Mouse (Mus musculus) liver, embryonic 13.5 days (tissue): Measurements from ENCODE around the gene Pced1b. TPM values are rescaled to one million over a fixed set of nuclear protein-coding genes. Genes with fewer than 3 reads are reported as not detected.

Source experiments
- ATAC-seq: fragments of 200-750 bp; cut with Nextera tagmentation; 2 replicates; pipeline ENCODE4 v1.8.0; 2017; ENCODE audit warnings: low read depth, mild to moderate bottlenecking, moderate number of reproducible peaks, moderate library complexity
- DNase-seq: peaks from one replicate; pipeline ENCODE4 v3.0.0; 2022
- H3K27ac ChIP-seq: fragments of 300-500 bp; sonication (generic); 2 replicates; pipeline ENCODE4 v1.5.1; 2015; ENCODE audit warnings: moderate library complexity, mild to moderate bottlenecking, inconsistent platforms
- H3K27me3 ChIP-seq: fragments of 300-500 bp; sonication (generic); 2 replicates; pipeline ENCODE4 v1.6.1; 2015; ENCODE audit warnings: mild to moderate bottlenecking, inconsistent platforms
- H3K36me3 ChIP-seq: fragments of 300-500 bp; sonication (generic); 2 replicates; pipeline ENCODE4 v1.6.1; 2015; ENCODE audit warnings: mild to moderate bottlenecking, inconsistent platforms
- H3K4me1 ChIP-seq: fragments of 300-500 bp; sonication (generic); replicated peaks from 2 replicates; pipeline ENCODE4 v1.6.1; 2015; ENCODE audit warnings: inconsistent platforms
- H3K4me2 ChIP-seq: fragments of 300-500 bp; sonication (generic); 2 replicates; pipeline ENCODE4 v1.6.1; 2015; ENCODE audit warnings: inconsistent platforms, mild to moderate bottlenecking, moderate library complexity
- H3K4me3 ChIP-seq: fragments of 300-500 bp; sonication (generic); replicated peaks from 2 replicates; pipeline ENCODE4 v1.5.1; 2015; ENCODE audit warnings: mild to moderate bottlenecking, inconsistent platforms
- H3K9ac ChIP-seq: fragments of 300-500 bp; sonication (generic); 2 replicates; pipeline ENCODE4 v1.6.1; 2015; ENCODE audit warnings: mild to moderate bottlenecking, inconsistent platforms
- H3K9me3 ChIP-seq: fragments of 300-500 bp; sonication (generic); replicated peaks from 2 replicates; pipeline ENCODE4 v1.6.1; 2016; ENCODE audit warnings: inconsistent platforms
- WGBS: fragments of 180-500 bp; shearing (Covaris S2); methylation state at CpG from one replicate; pipeline ENCODE4 v1.1.7; 2015; ENCODE audit not compliant: insufficient replicate concordance; 5-methylcytosine and 5-hydroxymethylcytosine counted together
- polyA plus RNA-seq: library from polyadenylated mRNA; unstranded; fragments of >200 nt; fragmentation: Nextera tagmentation; extraction: Ambion mirVana; gene quantifications from 2 replicates; pipeline ENCODE4 v1.2.1, GENCODE M21; 2015

Pced1b gene
- polyA plus RNA-seq, 1 experiment from 2014 or later, result 4.6 TPM

DNA sequence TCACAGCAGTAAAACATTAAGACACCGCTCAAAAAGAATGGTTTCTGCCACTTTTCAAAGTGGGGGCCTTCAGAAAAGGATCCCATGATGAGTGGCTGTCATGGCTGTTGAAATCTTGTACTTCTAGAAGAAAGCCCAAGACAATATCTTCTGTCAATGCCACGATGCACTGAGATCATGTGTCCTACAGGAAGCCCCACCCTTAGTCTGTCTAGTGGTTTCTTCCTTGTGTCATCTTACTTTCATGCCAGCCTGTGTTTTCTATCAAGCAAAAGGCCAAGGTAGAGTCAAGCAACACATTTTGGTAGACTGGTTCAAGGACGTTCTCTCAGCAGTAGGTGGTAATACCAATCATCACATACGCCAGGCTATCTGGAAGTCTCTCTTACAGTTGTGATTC is 142.7 kb downstream of the Pced1b start:
- DNase-seq (no peak), ATAC-seq (no peak)
- no peaks in the 10 kb centered on the region for H3K27me3 ChIP-seq
- H3K4me2 ChIP-seq, result no peak overlapping the region
- no peaks in the 10 kb centered on the region for H3K9me3 ChIP-seq
- H3K9ac ChIP-seq, result no peak overlapping the region
- H3K4me1 ChIP-seq, result peaks cover 9% of the 10 kb centered on the region
- H3K27ac ChIP-seq, result no peak overlapping the region
- no peak overlapping the region for H3K4me3 ChIP-seq
- WGBS, result 70% methylated on average over 4 of the region's 4 CpGs
- H3K36me3 ChIP-seq, result peaks cover under 1% of the 10 kb centered on the region; the same call in 1 of the 2 replicates

DNA sequence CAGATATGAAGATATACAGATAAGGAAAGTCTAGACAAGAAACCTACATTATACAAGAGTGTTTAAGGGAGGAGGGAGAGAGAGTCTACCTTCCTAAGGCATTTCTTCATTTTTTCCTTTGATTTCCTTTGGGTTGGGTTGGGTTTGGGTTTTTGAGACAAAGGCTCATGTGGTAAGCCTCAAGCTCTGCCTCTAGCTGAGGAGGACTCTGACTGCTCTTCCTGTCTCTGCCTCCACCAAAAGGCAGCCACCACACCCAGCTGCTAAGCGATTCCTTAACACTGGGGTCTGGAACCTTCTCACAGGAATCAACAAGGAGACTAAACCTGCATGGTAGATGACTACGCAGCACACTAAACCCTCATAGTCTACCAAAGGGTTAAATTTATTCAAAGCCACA is 143.9 kb downstream of the Pced1b start:
- no peak for DNase-seq
- H3K27me3 ChIP-seq, result no peaks in the 10 kb centered on the region
- H3K9ac ChIP-seq, result no peak overlapping the region
- H3K9me3 ChIP-seq, result no peaks in the 10 kb centered on the region
- no peak overlapping the region for H3K4me2 ChIP-seq
- 75% methylated on average over 2 of the region's 2 CpGs for WGBS
- H3K4me1 ChIP-seq, result peaks cover 9% of the 10 kb centered on the region
- H3K27ac ChIP-seq, result no peak overlapping the region
- ATAC-seq, result no peak
- no peaks in the 10 kb centered on the region for H3K36me3 ChIP-seq
- H3K4me3 ChIP-seq, result no peak overlapping the region

DNA sequence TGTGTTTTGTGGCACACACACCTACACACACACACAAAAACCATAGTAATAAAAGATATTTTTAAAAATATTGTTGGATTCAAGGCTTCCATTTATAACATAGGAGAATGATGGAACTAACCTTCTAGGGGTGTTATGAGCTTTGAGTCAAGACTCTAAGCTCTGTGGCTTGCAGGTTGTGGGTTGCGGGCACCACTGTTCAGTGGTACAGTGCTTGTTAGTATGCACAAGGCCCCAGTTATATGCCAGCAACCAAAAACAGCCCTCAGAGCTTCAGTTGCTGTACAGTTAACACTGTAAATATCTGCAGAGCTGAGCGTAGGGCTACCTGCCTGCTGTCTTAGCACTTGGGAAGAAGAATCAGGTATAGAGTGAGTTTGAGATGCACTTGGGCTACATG is 144.5 kb downstream of the Pced1b start:
- H3K9ac ChIP-seq, result no peak overlapping the region
- no peak overlapping the region for H3K4me2 ChIP-seq
- H3K9me3 ChIP-seq, result no peaks in the 10 kb centered on the region
- no peak overlapping the region for H3K4me3 ChIP-seq
- WGBS, result 82% methylated on average over 2 of the region's 2 CpGs
- no peaks in the 10 kb centered on the region for H3K27me3 ChIP-seq
- ATAC-seq (no peak), DNase-seq (no peak)
- H3K36me3 ChIP-seq, result no peaks in the 10 kb centered on the region
- no peak overlapping the region for H3K27ac ChIP-seq
- H3K4me1 ChIP-seq, result peaks cover 10% of the 10 kb centered on the region

DNA sequence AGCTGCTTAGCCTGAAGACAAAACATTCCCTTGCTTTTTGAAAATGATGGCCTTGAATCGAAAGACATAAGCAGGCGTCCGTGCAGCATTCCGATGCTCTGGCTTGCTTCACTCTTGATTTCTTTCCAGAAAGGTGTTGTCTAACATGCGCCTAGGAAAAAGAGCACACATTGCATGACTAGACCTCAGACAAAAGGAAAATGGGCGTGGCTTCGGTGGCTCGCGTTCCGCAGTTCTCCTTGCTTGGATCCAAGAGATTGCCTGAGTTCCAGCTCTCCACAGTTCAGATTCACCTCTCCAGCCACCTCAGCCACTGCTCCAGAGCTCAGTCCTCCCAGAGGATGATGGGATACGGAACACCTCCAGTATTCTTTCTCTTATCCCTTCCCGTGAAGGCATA is 147.7 kb downstream of the Pced1b start:
- H3K4me1 ChIP-seq, result peaks cover 21% of the 10 kb centered on the region
- no peaks in the 10 kb centered on the region for H3K27me3 ChIP-seq
- ATAC-seq (no peak), DNase-seq (no peak)
- 76% methylated on average over 12 of the region's 12 CpGs for WGBS
- no peak overlapping the region for H3K4me2 ChIP-seq
- H3K9ac ChIP-seq, result no peak overlapping the region
- no peaks in the 10 kb centered on the region for H3K36me3 ChIP-seq
- H3K9me3 ChIP-seq, result no peaks in the 10 kb centered on the region
- no peak overlapping the region for H3K4me3 ChIP-seq
- no peak overlapping the region for H3K27ac ChIP-seq

DNA sequence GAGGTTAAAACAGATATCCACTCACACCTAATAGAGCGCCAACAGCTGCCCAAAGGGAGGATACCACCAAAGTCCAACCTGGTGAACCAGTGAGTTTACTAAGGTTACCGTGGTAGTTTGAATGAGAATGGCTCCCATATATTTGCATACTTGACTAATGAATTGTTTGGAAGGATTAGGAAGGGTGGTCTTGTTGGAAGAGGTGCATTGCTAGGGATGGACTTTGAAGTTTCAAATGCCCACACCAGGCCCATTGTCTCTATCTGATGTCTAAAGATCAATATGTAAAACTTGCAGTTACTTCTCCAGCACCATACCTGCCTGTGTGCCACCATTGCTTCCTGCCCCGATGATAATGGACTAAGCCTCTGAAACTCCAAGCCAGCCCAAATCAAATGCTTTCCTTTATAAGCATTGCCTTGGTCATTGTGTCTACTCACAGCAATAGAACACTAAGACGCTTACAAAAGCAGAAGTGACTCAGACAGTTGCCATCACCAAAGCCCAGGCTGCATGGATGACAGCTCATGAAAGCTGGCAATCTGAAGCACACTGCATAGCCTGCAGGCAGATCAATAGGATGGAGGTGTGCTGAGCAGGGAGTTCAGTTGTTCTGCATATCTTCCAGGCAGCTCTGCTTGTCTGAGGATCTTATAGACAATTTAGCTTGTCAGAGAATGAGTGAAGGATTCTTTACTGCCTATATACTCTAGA is 149.8 kb downstream of the Pced1b start:
- H3K4me3 ChIP-seq, result no peak overlapping the region
- no peak overlapping the region for H3K27ac ChIP-seq
- ATAC-seq (no peak), DNase-seq (no peak)
- no peak overlapping the region for H3K4me2 ChIP-seq
- peaks cover 21% of the 10 kb centered on the region for H3K4me1 ChIP-seq
- 71% methylated on average over 4 of the region's 4 CpGs for WGBS
- no peaks in the 10 kb centered on the region for H3K36me3 ChIP-seq
- H3K27me3 ChIP-seq, result no peaks in the 10 kb centered on the region
- no peaks in the 10 kb centered on the region for H3K9me3 ChIP-seq
- no peak overlapping the region for H3K9ac ChIP-seq

DNA sequence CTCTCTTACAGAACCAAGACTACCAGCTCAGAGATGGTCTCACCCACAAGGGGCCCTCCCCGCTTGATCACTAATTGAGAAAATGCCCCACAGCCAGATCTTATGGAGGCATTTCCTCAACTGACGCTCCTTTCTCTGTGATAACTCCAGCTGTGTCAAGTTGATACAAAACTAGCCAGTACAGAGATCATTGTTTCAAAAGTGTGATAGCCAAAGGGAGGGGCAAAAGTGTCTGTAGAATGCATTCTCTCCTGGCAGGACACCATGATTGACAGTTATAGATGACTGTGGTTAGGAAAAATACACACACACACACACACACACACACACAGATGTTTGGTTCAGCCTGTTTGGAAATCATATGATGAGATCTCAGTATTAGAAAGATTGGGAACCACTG is 150.9 kb downstream of the Pced1b start:
- ATAC-seq, result peak; percentile 80
- no peak overlapping the region for H3K4me2 ChIP-seq
- no peak overlapping the region for H3K9ac ChIP-seq
- WGBS, result 17% methylated on average over 2 of the region's 2 CpGs
- peak; percentile 37 for DNase-seq
- no peaks in the 10 kb centered on the region for H3K27me3 ChIP-seq
- H3K4me3 ChIP-seq, result no peak overlapping the region
- H3K4me1 ChIP-seq, result peaks cover 21% of the 10 kb centered on the region
- H3K27ac ChIP-seq, result no peak overlapping the region
- H3K9me3 ChIP-seq, result no peaks in the 10 kb centered on the region
- no peaks in the 10 kb centered on the region for H3K36me3 ChIP-seq

DNA sequence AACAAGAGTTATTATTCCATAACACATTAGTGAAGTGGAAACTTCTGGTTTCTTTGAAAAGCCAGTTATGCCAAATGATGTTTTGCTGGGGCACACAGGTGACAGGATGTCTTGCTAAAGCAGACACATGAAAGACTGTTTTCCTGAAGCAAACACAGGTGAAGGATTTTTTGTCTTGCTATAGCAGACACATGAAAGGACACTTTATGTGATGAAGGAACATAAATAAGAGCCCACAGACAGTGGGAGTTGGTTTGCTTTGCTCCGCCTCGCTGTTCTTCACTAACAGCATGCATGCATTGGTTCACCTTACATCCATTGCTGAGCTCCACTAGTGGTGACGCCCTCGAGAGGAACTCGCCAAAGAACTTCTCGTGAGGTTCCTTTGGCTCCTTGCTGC is 154.0 kb downstream of the Pced1b start:
- Histone ChIP-seq H3K4me3 (no peak overlapping the region), H3K9me3 (no peaks in the 10 kb centered on the region), H3K4me2 (no peak overlapping the region), H3K27me3 (no peaks in the 10 kb centered on the region), H3K36me3 (no peaks in the 10 kb centered on the region), H3K4me1 (peaks cover 41% of the 10 kb centered on the region), H3K9ac (no peak overlapping the region), H3K27ac (no peak overlapping the region)
- 84% methylated on average over 6 of the region's 6 CpGs for WGBS
- ATAC-seq (no peak), DNase-seq (no peak)

DNA sequence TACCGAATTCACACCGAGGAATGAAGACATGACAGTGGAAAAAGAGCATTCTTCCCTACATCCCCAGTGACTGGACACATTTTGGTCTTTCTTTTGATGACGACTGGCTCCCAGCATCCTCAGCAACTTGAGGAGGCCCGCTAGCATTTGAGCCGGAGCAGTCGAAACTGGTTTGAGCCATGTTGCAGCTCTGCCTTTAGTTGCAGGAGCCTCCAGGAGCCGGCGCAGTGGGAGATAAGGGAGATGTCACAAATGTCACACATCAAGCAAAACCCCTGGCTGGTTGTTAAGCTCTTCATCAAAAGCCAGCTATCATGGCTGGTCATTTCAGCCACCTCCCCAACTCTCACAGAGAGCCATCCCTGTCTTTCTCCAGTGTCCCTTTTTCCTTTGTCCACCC is 157.6 kb downstream of the Pced1b start:
- Histone ChIP-seq H3K4me1 (peaks cover 20% of the 10 kb centered on the region), H3K9me3 (no peaks in the 10 kb centered on the region), H3K27ac (peak overlapping the region; percentile 50; the same call in 1 of the 2 replicates), H3K27me3 (0 out of 2 replicates have a peak, but pooled peaks cover 3% of the 10 kb centered on the region), H3K36me3 (no peaks in the 10 kb centered on the region), H3K4me2 (peak overlapping the region; percentile 12; the same call in 1 of the 2 replicates), H3K9ac (no peak overlapping the region), H3K4me3 (no peak overlapping the region)
- 50% methylated on average over 8 of the region's 8 CpGs for WGBS
- ATAC-seq (peak; percentile 68), DNase-seq (no peak)

DNA sequence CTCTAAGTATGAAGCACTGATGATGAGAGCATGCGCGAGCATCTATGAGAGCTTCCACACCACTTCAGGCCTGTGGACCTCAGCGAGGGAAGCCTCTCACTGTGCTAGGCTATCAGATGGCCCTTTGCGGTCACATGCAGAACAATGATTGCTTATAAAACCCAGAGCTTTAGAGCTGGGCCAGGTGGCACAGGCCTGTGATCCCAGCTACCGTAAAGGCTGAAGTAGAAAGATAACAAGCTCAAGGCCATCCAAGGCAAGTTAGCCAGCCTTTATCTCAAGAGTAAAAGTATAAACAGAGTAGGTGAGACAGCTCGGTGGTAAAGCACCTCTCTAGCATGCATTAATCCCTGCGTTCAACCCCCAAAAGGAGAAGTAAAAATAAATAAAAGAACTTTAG is 158.1 kb downstream of the Pced1b start:
- Histone ChIP-seq H3K27ac (peak overlapping the region; percentile 50; the same call in 1 of the 2 replicates), H3K4me2 (peak overlapping the region; percentile 12; the same call in 1 of the 2 replicates), H3K36me3 (no peaks in the 10 kb centered on the region), H3K4me1 (peaks cover 20% of the 10 kb centered on the region), H3K27me3 (0 out of 2 replicates have a peak, but pooled peaks cover 3% of the 10 kb centered on the region), H3K9ac (no peak overlapping the region), H3K4me3 (no peak overlapping the region), H3K9me3 (no peaks in the 10 kb centered on the region)
- ATAC-seq (peak; percentile 95), DNase-seq (peak; percentile 8)
- 31% methylated on average over 7 of the region's 7 CpGs for WGBS

DNA sequence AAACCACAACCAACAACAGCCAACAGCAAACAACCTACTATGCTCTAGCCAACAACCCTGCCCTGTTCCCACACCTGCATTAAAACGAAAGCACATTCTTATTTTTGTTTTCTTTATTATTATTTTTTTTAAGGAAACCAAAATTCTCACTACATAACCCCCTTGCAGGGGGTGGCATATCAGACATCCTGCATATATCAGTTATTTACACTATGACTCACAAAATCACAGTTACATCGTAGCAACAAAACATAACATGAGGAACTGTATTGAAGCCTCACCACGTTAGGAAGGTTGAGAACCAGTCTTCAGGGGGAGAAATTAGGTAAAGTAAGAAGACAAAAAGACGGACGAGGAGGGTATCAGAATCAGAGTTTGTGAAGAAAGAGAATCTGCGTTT is 159.2 kb downstream of the Pced1b start:
- 66% methylated on average over 6 of the region's 6 CpGs for WGBS
- H3K27ac ChIP-seq, result no peak overlapping the region
- H3K4me2 ChIP-seq, result no peak overlapping the region
- H3K9me3 ChIP-seq, result no peaks in the 10 kb centered on the region
- no peak overlapping the region for H3K9ac ChIP-seq
- 0 out of 2 replicates have a peak, but pooled peaks cover 3% of the 10 kb centered on the region for H3K27me3 ChIP-seq
- H3K4me3 ChIP-seq, result no peak overlapping the region
- peaks cover 20% of the 10 kb centered on the region for H3K4me1 ChIP-seq
- DNase-seq (no peak), ATAC-seq (no peak)
- no peaks in the 10 kb centered on the region for H3K36me3 ChIP-seq

DNA sequence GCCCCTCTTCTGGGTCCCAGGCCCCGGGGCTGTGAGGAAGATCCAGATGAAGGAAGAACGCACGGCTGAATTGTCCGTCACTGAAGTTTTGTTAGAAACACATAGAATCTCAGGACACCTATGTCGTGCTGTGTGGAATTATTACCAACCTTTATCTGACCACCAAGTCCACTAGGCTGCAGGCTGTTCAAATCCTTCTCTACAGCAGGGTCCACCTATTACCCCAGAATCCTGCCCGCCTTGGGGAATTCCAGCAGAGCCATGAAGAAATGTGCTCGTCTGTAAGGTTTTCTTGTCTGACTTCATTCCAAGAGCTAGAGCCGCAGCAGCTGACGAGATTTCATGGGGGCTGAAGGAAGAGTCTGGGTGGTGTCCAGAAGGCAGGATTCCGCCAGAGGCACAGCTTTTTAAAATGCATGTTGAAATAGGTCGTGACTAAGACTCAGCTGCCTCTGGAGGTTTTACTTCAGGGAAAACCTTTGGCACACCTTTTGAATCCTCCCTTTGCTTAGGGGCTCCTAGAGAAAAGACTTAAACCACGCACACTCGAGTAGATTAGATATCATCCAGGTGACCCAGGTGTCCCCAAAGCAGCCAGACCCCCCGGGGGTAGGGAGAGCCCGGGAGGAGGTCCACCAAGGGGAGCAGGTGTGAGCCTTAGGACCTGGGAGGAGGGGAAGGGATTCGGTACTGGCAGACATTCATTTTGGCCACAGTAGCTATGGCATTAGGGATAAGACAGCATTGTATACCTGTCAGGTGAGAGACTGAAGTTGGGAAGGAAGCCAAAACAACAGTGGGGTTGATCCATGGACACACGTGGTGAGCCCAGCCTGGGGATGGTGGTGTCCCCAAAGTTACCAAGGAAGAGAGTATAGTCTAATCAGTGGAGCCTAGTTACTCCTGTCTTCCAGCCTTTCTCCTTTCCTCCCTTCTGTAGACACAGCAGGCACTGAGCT is 160.9 kb downstream of the Pced1b start:
- 61% methylated on average over 17 of the region's 17 CpGs for WGBS
- Histone ChIP-seq H3K9me3 (no peaks in the 10 kb centered on the region), H3K4me1 (peaks cover 20% of the 10 kb centered on the region), H3K27me3 (0 out of 2 replicates have a peak, but pooled peaks cover 3% of the 10 kb centered on the region), H3K9ac (no peak overlapping the region), H3K27ac (no peak overlapping the region), H3K36me3 (no peaks in the 10 kb centered on the region), H3K4me3 (no peak overlapping the region), H3K4me2 (no peak overlapping the region)
- DNase-seq (no peak), ATAC-seq (no peak)
